In genomic region chr8:124177092-124177491, GRCm38 (mm10) we compare ENCODE assay signal across 6 mouse cellular contexts. TPM values are rescaled to one million over a fixed set of nuclear protein-coding genes. Genes with fewer than 3 reads are reported as not detected.
DNase-seq lines count a peak whose midpoint lies in the region; ATAC-seq and TF ChIP-seq lines count a peak whose summit lies in the region.
"Not testable (repeated sequence)": the region's sequence is repeated elsewhere in the genome, so short reads cannot be mapped to it uniquely, and the experiment has no call there.
"Had no signal": no experiment of that assay in that cellular context is flagged by ENCODE, and none has a peak within 500 bp of the region (broad histone marks: within the 10 kb centered on the region; RNA-seq: fewer than 3 reads in every experiment).

No protein-coding gene starts in this region.

- peak overlapping the region; percentile 39 for H3K27ac ChIP-seq in thymus, adult 2 months (ENCODE audit: control insufficient read depth, insufficient read depth, low read length)

- 88% methylated on average over 1 of the region's 1 CpGs for WGBS in thymus, adult 2 months

- peak; percentile 65 for ATAC-seq in granulocyte monocyte progenitor cell, adult 5-6 weeks (replicated peaks; ENCODE audit: poor library complexity, severe bottlenecking)

- not testable (repeated sequence) for H3K27me3 ChIP-seq in thymus, adult 2 months (ENCODE audit: control insufficient read depth, insufficient read depth, low read length)

- H3K4me1 ChIP-seq in thymus, adult 2 months (replicated peaks; ENCODE audit: control insufficient read depth, insufficient read depth, low read length) = peaks cover 20% of the 10 kb centered on the region

- not testable (repeated sequence) for H3K36me3 ChIP-seq in thymus, adult 2 months (ENCODE audit: control insufficient read depth, insufficient read depth, low read length)

- not testable (repeated sequence) for TF ChIP-seq CTCF in thymus, adult 2 months (IDR thresholded peaks at IDR 0.05; ENCODE audit: borderline replicate concordance, control insufficient read depth, extremely low read depth, insufficient read depth, low read length, poor library complexity)

- H3K4me3 ChIP-seq in thymus, adult 2 months (ENCODE audit: control insufficient read depth, insufficient read depth, low read length) = not testable (repeated sequence)

- not testable (repeated sequence) for TF ChIP-seq POLR2A in thymus, adult 2 months (IDR thresholded peaks at IDR 0.05; ENCODE audit: control insufficient read depth, extremely low read depth, insufficient read depth, low read length, poor library complexity)

- DNase-seq in 416B (ENCODE audit: low read depth) = peak; percentile 20
- peak; percentile 43 for DNase-seq in T-cell, adult 2 months (ENCODE audit: low spot score)
- DNase-seq in naive thymus-derived CD4-positive, alpha-beta T cell, adult 2 months (ENCODE audit: low read depth) = peak; percentile 43
- not testable (repeated sequence) for DNase-seq in thymus, adult 2 months

RNA-seq across cellular contexts. Expression of gene Galnt2, which starts 54.1 kb away (rescaled TPM):
- total RNA-seq in granulocyte monocyte progenitor cell, adult 5-6 weeks (2014; fragmentation: Nextera tagmentation) = 25.6 and 48.0 TPM in 2 replicates
- total RNA-seq in granulocyte monocyte progenitor cell, adult 5-6 weeks (2017) = 20.4 and 32.7 TPM in 2 replicates
- polyA plus RNA-seq in thymus, adult 2 months (2012; rRNA removed) = 22.2 and 29.0 TPM in 2 replicates
- total RNA-seq: G1E had no signal
- polyA plus RNA-seq: G1E had no signal
